Mouse (Mus musculus): ENCODE results near the gene Tgm2. TPM values are rescaled to one million over a fixed set of nuclear protein-coding genes. Genes with fewer than 3 reads are reported as not detected.

Tgm2 gene
- total RNA-seq (2015) (0.71 and 1.0 TPM in 2 replicates), total RNA-seq (2017) (2.1 and 2.6 TPM in 2 replicates)

DNA sequence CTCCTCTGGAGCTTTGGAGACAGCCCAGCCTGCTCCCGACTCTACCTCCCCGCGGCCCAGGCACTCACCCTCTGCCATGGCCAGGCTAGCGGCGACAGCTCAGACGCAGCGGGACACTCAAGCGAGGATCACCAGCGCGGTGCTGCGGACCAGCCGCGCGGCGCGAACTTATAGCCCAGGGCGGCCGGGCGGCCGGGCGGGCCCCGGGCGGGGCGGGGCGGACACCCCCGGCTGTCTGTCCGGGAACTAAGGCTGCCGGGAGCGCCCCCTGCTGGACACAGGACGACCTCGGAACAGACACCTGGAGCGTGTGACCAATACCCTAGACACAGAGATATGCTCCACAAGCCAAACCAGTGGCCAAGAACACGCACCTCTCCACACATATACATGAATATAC, at the start of gene Tgm2:
TSS of gene Tgm2 (minus strand) at position 214 of the 400 bp plus-strand sequence.
- peak; percentile 90 for ATAC-seq (ENCODE audit: poor library complexity, severe bottlenecking)

GRCm38 (mm10) chr2:158194945-158195640, 48.9 kb upstream of the Tgm2 start:
- peak; percentile 70 for ATAC-seq (ENCODE audit: poor library complexity, severe bottlenecking)

GRCm38 (mm10) chr2:158193611-158194336, 47.5 kb upstream of the Tgm2 start:
- ATAC-seq (ENCODE audit: poor library complexity, severe bottlenecking), result no peak

DNA sequence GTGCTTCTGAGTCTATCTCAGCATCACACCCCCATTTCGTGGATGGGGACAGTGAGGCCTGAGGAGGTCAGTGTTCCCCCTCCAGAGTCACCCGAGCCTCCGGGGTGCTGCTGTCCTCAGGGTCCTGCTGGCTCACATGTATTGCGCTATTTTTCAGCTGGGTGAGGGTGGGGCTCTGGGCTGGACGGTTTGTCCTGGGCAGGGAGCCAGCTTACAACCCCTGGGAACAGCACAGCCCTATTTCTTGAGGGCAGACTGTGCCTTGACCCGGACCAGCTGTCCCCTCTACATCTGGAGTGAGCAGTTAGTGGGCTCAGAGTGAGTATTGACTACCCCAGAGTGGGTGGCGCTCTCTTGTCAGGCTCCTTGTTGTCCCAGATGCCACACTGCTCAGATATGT, 44.9 kb upstream of the Tgm2 start:
- ATAC-seq (ENCODE audit: poor library complexity, severe bottlenecking), result no peak

GRCm38 (mm10) chr2:158189451-158189850, 43.2 kb upstream of the Tgm2 start:
- peak; percentile 98 for ATAC-seq (ENCODE audit: poor library complexity, severe bottlenecking)

DNA sequence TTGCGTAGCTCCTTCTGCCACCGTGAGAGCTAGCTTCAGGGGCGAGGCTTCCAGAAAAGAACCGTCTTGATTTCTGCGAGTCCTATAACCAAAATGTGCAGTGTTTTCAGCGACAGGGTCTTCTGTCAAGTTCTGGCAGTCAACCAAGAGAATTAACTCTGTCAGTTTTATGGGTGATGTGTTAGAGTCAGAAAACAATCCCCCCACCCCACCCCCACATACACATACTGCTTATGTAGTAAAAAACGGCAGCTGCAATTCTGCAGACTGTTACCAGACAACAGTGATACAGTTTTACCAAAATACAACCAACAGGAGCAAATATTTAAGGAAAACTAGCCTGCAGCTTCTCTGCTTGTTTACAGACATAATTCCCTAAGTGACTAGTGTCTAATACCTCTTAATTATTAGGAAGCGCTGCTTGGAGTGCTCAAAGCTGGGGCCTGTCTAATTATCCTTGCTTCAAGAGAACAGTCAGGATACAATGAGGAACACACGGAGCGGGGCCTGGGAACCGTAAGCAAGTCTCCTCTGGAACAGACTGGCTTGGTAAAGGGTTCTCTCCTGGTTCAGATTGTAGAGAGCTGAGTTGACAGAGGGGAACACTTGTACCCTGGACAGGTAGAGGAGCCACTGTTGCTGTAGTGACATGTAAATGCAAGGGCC, 40.1 kb upstream of the Tgm2 start:
- no peak for ATAC-seq (ENCODE audit: poor library complexity, severe bottlenecking)

DNA sequence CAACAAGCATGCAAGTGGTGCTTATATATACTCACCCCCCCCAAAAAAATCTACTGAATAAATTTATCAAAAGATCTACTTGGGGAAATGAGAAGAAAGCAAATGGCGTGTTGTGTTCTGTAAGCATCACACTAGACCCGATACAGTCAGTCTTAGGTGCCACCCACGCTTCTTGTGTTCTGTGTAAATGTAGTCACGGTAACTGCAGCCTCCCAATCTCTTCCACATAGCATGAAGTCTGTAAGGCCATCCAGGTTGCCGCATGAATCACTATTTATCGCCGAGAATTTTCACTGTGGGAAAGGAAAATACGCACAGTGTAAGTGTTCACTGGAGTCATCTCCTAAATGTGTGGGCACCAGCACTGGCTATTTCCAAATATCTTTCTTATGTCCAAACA, 37.0 kb upstream of the Tgm2 start:
- no peak for ATAC-seq (ENCODE audit: poor library complexity, severe bottlenecking)

DNA sequence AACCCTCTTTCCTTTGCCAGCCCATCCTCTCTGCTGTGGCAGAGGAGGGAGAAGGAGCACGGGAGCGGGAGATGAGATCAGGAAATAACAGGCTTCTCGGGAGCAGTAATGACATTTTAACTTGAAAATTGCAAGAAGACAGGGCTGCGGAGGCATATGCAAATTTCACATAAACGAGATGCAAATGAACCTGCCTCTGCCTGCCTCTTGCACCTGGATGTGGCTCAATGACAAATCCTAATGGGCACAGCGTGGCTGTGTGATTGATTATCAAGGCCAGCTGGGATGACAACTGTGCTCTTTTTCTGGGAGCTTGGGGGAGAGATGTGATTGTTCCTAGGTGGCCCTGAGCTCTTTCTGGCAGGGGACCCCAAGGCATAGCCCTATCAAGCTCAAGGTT, 35.7 kb upstream of the Tgm2 start:
- no peak for ATAC-seq (ENCODE audit: poor library complexity, severe bottlenecking)

GRCm38 (mm10) chr2:158180797-158181196, 34.6 kb upstream of the Tgm2 start:
- ATAC-seq (ENCODE audit: poor library complexity, severe bottlenecking), result peak; percentile 50

GRCm38 (mm10) chr2:158179370-158180111, 33.3 kb upstream of the Tgm2 start:
- ATAC-seq (ENCODE audit: poor library complexity, severe bottlenecking), result no peak

DNA sequence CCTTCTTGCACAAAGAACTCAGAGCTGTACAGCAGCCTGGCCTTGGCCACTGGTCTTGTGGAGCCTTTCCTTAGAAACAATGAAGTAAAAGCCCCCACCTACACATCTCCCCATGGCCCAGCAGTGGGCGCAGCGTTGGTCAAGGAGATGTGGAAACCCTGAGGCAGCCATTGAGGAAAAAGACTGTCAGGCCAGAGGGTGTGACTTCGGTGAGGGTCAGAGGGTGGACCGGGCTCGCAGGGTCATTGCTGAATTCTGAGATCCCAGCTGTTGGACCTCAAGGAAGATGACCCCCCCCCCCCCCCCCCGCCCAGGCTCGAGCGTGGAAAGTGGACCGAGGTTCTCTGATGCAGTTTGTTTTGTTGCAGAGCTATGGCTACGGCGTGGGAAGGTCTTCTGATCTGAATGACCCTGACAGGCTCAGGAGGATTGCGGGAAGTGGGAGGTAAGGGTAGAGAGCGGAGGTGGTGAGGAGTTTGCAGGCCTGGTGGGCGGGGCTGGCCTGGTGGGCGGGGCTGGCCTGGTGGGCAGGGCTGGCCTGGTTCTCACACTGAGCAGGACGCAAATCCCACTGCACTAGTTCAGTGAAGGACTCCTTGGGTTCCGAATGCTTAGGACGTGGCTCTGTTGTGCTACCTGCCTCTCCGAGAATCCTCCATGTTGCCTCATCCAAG, 32.6 kb upstream of the Tgm2 start:
- peak; percentile 20; the same call in 1 of the 2 replicates for ATAC-seq (ENCODE audit: poor library complexity, severe bottlenecking)

DNA sequence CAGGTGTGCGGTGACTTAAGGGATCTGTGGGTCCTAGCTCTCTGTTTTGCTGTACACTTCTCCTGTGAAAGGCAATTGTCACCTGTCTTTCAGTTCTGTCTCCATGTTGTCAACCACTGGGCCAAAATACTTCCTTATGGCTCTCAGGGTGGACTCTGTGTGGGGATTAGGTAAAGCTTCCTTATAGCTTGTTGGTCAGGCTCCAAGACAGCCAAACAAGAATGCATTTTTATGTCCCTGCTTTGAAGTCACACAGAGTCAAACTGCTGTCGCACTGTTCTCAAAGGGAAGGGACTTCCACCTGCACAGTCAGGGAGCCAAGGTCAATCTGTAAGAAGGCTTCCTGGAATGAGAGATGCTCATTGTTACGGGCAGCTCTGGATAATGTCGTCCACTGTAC, 31.9 kb upstream of the Tgm2 start:
- no peak for ATAC-seq (ENCODE audit: poor library complexity, severe bottlenecking)

GRCm38 (mm10) chr2:158177574-158177973, 31.3 kb upstream of the Tgm2 start:
- ATAC-seq (ENCODE audit: poor library complexity, severe bottlenecking), result no peak

DNA sequence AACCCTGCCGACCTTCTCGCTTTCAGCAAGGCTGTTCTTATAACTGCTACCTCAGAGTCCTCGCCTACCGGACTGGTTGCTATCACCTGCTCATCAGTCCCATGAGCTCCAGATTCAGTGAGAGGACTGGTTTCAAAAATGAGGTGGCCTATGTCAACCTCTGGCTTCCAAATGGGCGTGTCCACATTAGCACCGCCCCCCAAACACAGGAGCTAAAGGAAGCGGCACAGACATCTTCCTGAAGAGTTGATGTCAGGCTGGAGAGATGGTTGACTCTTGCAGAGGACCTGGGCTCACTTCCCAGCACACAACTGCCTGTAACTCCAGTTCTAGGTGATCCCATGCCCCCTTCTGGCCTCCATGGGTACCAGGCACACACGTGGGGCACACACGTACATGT, 30.5 kb upstream of the Tgm2 start:
- no peak for ATAC-seq (ENCODE audit: poor library complexity, severe bottlenecking)

- ATAC-seq (ENCODE audit: poor library complexity, severe bottlenecking), result peak; percentile 74
These were observed 29.2 kb upstream of the Tgm2 start for GRCm38 (mm10) chr2:158175433-158175832.

DNA sequence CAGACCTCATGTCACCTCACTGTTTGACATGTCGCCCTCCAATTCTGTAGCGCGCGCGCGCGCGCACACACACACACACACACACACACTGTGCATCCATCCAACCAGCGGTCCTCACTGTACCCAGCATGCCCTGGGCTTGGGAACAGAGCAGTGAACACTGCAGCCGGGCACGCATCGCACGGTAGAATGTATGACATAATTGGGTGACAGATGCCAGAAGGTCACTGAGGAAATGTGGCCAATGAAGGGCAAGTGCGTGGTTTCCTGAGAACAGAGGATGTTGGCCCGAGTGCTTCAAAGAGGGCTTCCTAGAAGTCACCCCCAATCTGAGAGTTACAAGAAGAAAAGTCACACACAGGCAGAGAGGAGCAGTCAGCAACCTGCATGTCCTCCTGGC, 28.7 kb upstream of the Tgm2 start:
- peak; percentile 40 for ATAC-seq (ENCODE audit: poor library complexity, severe bottlenecking)

GRCm38 (mm10) chr2:158174438-158174837, 28.2 kb upstream of the Tgm2 start:
- peak; percentile 53 for ATAC-seq (ENCODE audit: poor library complexity, severe bottlenecking)

DNA sequence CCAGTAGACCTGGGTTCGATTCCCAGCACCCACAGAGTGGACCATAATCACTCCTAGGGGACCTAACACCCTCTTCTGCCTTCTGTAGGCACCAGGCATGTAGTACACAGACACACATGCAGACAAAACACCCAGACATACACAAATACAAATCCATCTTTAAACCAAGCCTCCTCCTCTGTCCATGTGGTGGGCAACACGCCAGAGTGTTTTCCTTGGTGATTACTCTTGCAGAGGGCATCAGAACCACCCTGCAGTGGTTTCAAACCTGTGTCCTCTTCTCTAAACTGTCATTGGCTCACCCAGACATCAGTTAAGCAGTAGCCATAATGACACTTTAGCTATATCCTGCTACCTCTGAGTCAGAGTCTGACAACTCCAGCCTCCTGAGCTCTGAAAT, 24.2 kb upstream of the Tgm2 start:
- no peak for ATAC-seq (ENCODE audit: poor library complexity, severe bottlenecking)

DNA sequence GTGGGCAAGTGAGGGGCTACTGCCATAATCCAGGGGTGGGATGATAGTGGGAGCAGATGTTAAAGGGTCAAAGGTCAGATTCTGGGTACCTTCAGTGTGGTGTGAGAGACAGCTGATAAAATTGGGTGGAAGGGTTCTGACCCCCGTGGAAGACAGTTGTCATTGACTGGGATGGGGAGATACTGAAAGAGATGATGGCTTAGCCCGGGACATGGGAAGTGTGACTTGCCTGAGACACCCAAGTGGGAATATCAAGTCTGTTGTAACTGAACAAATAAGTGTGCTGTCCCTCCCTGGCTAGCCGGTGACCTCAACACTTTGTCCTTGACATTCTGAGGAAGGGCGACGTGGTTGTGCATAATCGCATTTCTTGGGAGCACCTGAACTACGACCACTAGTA, 23.5 kb upstream of the Tgm2 start:
- no peak for ATAC-seq (ENCODE audit: poor library complexity, severe bottlenecking)

GRCm38 (mm10) chr2:158169351-158169750, 23.1 kb upstream of the Tgm2 start:
- no peak for ATAC-seq (ENCODE audit: poor library complexity, severe bottlenecking)
